Mouse (Mus musculus) layer of hippocampus, adult 9-11 months (tissue): ENCODE measurements around the gene Arhgdia.

ENCODE experiments used
- DNase-seq: peaks from one replicate; pipeline ENCODE4 v3.0.0; 2022

The Arhgdia gene

GRCm38 (mm10) chr11:120549986-120550809, 31.2 kb downstream of the Arhgdia start:
- DNase-seq: no peak

- DNase-seq: peak; percentile 92
Measured at GRCm38 (mm10) chr11:120549168-120549945, 32.1 kb downstream of the Arhgdia start, which contains the start of gene Mcrip1. Gene Mcrip1, minus strand, starts transcription at chr11:120549727.

GRCm38 (mm10) chr11:120548786-120549167, 32.6 kb downstream of the Arhgdia start:
- DNase-seq: no peak

GRCm38 (mm10) chr11:120548214-120548613, 33.2 kb downstream of the Arhgdia start:
- no peak for DNase-seq

- no peak for DNase-seq
Measured at GRCm38 (mm10) chr11:120547469-120547868, 34.0 kb downstream of the Arhgdia start.

GRCm38 (mm10) chr11:120545964-120546363, 35.5 kb downstream of the Arhgdia start:
- no peak for DNase-seq

GRCm38 (mm10) chr11:120542376-120542775, 39.0 kb downstream of the Arhgdia start:
- no peak for DNase-seq

GRCm38 (mm10) chr11:120541907-120542306, 39.5 kb downstream of the Arhgdia start:
- no peak for DNase-seq

GRCm38 (mm10) chr11:120539285-120540014, 42.0 kb downstream of the Arhgdia start:
- no peak for DNase-seq

GRCm38 (mm10) chr11:120538955-120539284, 42.5 kb downstream of the Arhgdia start:
- DNase-seq: no peak

- DNase-seq: no peak
Measured at GRCm38 (mm10) chr11:120538485-120538884, 42.9 kb downstream of the Arhgdia start.

- no peak for DNase-seq
Measured at GRCm38 (mm10) chr11:120535804-120536203, 45.6 kb downstream of the Arhgdia start.

- no peak for DNase-seq
Measured at GRCm38 (mm10) chr11:120535145-120535544, 46.3 kb downstream of the Arhgdia start.

- DNase-seq: no peak
Measured at GRCm38 (mm10) chr11:120534093-120534492, 47.3 kb downstream of the Arhgdia start.

GRCm38 (mm10) chr11:120531646-120532045, 49.8 kb downstream of the Arhgdia start:
- DNase-seq: no peak

- no peak for DNase-seq
Measured at GRCm38 (mm10) chr11:120530085-120530964, 51.1 kb downstream of the Arhgdia start, which contains the start of gene Gcgr. Gene Gcgr, plus strand, starts transcription at chr11:120530699.

- DNase-seq: no peak
Measured at GRCm38 (mm10) chr11:120528903-120529302, 52.5 kb downstream of the Arhgdia start.
